Mouse (Mus musculus) ZHBTc4 (cell line): ENCODE results near the gene Cbr4.

Experiments used
- DNase-seq: peaks from one replicate; pipeline ENCODE4 v3.0.0-alpha.2; 2011; ENCODE audit warnings: low read depth, low spot score

Cbr4 gene

GRCm38 (mm10) chr8:61488631-61489030 lies 1.1 kb downstream of the Cbr4 start:
- DNase-seq: no peak

- DNase-seq: no peak
Measured at GRCm38 (mm10) chr8:61497110-61497509, 9.6 kb downstream of the Cbr4 start.

DNA sequence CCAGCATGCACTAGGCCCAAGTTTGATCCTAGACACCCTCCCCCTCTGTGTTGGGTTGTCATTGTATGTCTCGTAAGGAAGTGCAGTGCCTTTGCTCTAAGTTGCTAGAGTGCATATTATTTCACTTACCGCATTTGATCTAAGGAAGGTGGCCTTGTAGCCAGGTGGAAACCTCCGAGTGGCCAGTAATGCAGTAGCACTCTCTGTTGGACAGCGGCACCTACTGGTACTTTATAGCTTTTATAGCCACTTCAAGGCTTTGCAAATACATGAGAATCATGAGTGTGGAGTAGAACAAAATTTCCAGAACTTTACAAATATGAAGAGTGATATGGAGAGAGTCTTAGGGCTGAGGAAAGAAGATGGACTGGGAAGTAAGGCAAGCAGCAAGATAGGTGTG lies 11.5 kb downstream of the Cbr4 start:
- no peak for DNase-seq

DNA sequence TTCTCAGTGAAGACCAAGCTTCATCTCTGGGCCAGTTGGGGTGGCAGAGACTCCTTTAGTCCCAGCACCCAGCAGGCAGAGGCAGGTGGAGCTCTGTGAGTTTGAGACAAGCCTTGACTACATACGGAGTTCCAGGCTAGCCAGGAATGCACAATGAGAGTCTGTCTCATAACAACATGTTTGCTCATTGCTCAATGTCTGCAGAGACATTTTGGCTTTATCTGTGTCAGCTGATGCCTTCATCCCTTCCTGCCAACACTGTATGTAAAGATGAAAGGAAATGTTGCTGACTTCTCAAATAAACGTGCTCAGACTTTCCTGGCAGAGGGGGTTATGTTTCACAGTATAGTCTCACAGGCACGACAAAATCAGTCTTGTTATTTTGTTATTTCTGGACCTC lies 13.4 kb downstream of the Cbr4 start:
- DNase-seq: no peak

- no peak for DNase-seq
Measured at GRCm38 (mm10) chr8:61502277-61502676, 14.7 kb downstream of the Cbr4 start.

DNA sequence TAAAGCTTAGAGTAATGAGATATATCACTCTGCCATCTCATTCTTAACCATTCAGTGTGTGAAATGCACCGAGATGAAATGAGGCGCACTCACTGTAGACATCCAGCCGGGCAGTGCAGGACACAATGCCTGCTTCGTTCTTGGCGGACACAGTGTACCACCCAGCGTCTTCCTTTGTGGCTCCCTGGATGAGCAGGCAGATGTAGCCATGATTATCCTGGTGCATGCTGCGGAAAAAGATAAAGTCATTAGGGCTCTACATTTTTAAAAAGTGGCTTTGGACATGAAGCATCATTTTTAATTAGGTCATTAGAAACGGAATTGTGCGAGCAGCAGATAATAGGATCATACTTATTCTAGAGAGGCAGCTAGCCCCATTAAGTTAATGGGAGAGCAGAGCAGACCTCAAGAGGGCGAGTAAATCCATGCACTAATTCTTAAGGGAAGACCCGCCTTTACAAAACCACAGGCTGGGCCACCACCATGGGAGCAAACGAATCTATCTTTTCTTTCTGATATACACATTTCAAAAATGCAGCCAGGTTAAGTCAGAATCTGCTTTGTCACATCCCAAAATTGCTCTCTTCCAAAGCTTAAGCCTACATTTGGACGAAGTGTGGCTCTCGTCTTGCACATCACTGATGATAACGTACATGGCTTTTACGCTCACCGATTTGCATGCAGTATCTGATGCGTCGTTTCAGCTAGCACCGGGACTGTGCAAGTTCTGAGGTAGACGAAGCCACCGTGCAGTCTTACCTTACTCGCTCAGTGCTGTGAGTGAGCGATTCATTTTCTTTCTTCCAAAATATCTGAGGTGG lies 27.8 kb downstream of the Cbr4 start:
- no peak for DNase-seq

DNA sequence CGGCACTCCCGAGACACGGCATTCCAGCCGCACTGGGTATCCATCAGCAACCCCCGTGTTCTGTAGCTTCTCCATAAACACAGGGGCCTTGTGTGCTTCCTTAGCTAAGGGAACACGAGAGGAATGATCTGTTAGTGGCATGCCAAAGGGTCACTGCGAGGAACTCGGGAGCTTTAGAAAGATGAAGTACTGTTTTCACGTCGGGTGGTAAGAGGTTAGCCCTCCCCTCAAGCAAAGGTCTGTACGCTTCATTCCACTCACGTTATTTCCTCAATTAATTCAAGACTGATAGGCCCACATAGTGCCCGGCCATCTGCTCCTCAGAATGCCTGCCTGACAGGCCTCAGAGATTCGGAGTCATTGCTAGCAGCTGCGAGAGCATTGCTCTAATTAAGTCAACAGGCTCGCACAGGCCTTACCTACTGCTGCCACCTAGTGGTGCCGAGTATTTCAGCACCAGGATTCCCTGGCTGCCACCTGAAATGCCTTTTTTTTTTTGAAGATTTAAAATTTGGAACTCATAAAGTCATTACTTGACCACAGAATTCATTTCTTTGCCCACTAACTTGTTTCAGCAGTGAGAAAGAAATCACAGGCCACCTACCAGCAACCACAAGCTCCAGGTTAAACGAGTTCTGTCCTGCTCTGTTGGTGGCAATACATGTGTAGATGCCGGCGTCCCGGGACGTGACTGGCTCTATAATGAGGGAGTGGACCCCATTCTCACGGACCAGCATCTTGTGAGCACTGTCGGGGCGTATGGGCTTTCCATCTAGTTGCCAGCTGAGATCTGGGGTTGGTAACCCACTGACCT lies 28.6 kb downstream of the Cbr4 start:
- peak; percentile 81 for DNase-seq

- DNase-seq: peak; percentile 9
Measured at GRCm38 (mm10) chr8:61516745-61517501, 29.4 kb downstream of the Cbr4 start.

GRCm38 (mm10) chr8:61517502-61518185 lies 30.1 kb downstream of the Cbr4 start:
- DNase-seq: peak; percentile 23

GRCm38 (mm10) chr8:61522132-61522531 lies 34.6 kb downstream of the Cbr4 start:
- peak; percentile 49 for DNase-seq

DNA sequence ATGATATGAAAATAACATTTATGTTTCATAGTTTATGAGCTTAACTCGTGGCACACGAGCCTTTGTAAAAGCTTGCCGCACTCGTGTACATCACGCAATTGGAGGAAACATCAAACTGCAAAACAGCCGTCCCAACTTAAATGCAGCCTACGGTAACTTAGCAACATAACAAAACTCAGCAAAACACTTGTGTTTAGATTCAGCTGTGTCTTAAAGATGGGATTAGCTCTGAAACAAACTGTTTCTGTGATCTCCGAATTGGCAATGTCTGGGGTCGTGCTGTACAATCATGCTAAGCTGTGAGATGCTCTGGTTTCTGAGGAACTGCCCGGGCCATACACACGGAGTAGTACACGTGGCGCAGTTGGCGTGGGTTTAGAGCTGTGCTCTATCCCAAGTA lies 39.5 kb downstream of the Cbr4 start:
- no peak for DNase-seq

DNA sequence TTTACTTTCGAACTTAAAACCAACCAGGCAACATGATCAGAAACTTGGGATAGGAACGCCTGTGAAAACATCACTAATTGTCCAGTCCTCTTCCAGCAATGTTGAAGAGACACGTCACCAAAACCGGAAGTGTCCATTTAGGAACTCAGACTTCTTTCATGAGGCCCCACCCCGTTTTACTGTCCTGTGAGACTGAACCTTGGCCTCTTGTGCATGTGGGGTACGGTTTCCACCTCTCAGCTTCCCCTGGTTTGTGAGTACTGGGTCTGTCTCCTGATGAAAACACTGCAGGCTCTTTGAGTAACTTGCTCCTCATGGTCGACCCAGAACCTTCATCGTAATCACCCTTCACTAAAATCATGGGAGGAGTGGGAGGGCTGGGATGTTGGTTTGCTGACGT lies 40.7 kb downstream of the Cbr4 start:
- no peak for DNase-seq

DNA sequence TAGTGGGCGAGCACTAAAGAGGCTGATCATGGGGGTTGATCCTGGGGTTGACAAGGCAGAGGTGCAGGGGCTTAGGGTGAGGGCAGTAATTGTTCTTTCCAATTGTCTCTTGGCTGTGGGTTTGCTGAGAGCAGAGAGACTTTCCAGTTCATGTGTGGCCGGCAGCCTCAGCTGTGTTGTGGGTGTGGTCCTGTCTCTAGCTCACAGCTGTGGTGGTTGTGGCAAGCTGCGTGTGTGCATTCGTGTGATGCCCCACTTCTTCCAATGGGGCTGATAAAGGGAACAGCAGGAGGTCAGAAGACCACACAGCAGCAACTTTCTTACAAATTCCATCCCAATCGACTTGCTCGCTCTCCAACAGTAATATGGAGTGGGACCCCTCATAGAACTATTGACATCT lies 41.1 kb downstream of the Cbr4 start:
- DNase-seq: no peak

DNA sequence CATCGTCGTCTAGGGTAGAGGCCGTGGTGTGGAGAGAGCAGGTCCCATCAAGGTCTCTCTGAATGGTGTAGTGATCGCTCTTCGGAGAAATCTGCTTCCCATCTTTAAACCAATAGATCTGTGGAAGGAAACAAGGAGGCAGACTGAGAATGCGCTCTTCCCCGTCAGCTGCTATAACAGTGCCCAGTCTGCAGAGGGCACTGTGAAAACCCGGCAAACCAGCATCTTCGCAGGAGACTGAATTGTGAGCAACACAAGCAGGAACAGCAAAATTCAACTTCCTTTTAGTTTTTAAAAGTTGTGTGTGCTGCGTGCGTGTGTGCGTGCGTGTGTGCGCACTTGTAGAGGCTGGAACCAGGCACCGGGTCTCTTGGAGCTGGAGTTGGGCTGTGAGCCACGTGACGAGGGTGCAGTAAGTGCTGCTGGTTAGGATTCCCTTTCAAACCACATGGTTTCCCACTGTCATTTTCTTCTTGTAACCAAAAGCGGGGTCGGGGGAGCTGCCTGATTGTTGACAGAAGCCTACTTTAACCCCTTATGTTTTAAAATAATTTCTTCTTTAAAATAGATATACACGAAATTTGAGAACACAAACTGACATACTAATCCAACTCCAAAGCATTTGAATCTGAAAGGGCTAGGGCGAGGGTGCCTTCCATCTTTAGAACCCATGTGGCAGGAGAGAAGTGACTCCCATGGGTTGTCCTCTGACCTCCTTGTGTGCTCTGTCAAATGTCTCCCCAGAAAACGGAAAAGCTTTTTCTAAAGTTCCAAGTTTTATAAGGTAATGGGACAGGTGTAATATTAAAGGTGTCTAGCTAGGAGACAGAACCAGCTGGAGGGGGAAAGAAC lies 44.6 kb downstream of the Cbr4 start:
- DNase-seq: peak; percentile 77

- no peak for DNase-seq
Measured at GRCm38 (mm10) chr8:61532831-61533230, 45.3 kb downstream of the Cbr4 start.

GRCm38 (mm10) chr8:61533356-61533926 lies 45.9 kb downstream of the Cbr4 start:
- DNase-seq: peak; percentile 83

GRCm38 (mm10) chr8:61535472-61535871 lies 47.9 kb downstream of the Cbr4 start:
- peak; percentile 93 for DNase-seq

- no peak for DNase-seq
Measured at GRCm38 (mm10) chr8:61537471-61537870, 49.9 kb downstream of the Cbr4 start.

- peak; percentile 95 for DNase-seq
Measured at GRCm38 (mm10) chr8:61539828-61540500, 52.4 kb downstream of the Cbr4 start.

GRCm38 (mm10) chr8:61549585-61549984 lies 62.1 kb downstream of the Cbr4 start:
- DNase-seq: peak; percentile 55
